Mouse (Mus musculus) c-Kit-positive CD71-positive TER-119-negative erythroid progenitor cells, embryonic 14.5 days (primary cell): Measurements from ENCODE around the gene Ptpn11.

Source experiments
- DNase-seq: peaks from one replicate; pipeline ENCODE4 v3.0.0-alpha.2; 2013; ENCODE audit warnings: low read depth

Ptpn11 gene

GRCm38 (mm10) chr5:121184375-121184774, 6.8 kb downstream of the Ptpn11 start:
- no peak for DNase-seq

GRCm38 (mm10) chr5:121183269-121183668, 7.9 kb downstream of the Ptpn11 start:
- no peak for DNase-seq

GRCm38 (mm10) chr5:121179077-121179857, 11.9 kb downstream of the Ptpn11 start:
- DNase-seq = no peak

GRCm38 (mm10) chr5:121172835-121173234, 18.4 kb downstream of the Ptpn11 start:
- DNase-seq = no peak

GRCm38 (mm10) chr5:121169588-121169987, 21.6 kb downstream of the Ptpn11 start:
- no peak for DNase-seq

- DNase-seq = no peak
These were observed 24.3 kb downstream of the Ptpn11 start for GRCm38 (mm10) chr5:121166884-121167283.

- DNase-seq = no peak
These were observed 28.3 kb downstream of the Ptpn11 start for GRCm38 (mm10) chr5:121162923-121163322.

GRCm38 (mm10) chr5:121162285-121162684, 28.9 kb downstream of the Ptpn11 start:
- DNase-seq = no peak

GRCm38 (mm10) chr5:121158966-121159365, 32.2 kb downstream of the Ptpn11 start:
- DNase-seq = no peak

- no peak for DNase-seq
These were observed 33.7 kb downstream of the Ptpn11 start for GRCm38 (mm10) chr5:121157489-121157888.

- no peak for DNase-seq
These were observed 34.2 kb downstream of the Ptpn11 start for GRCm38 (mm10) chr5:121157017-121157416.

- DNase-seq = no peak
These were observed 35.1 kb downstream of the Ptpn11 start for GRCm38 (mm10) chr5:121156121-121156520.

- DNase-seq = no peak
These were observed 40.5 kb downstream of the Ptpn11 start for GRCm38 (mm10) chr5:121150684-121151083.

GRCm38 (mm10) chr5:121149246-121149645, 42.0 kb downstream of the Ptpn11 start:
- DNase-seq = peak; percentile 19

- DNase-seq = no peak
These were observed 44.9 kb downstream of the Ptpn11 start for GRCm38 (mm10) chr5:121146275-121146674.

- no peak for DNase-seq
These were observed 45.6 kb downstream of the Ptpn11 start for GRCm38 (mm10) chr5:121145609-121146008.

GRCm38 (mm10) chr5:121144441-121145238, 46.6 kb downstream of the Ptpn11 start:
- no peak for DNase-seq

GRCm38 (mm10) chr5:121142431-121143119, 48.6 kb downstream of the Ptpn11 start:
- DNase-seq = no peak

GRCm38 (mm10) chr5:121140276-121140675, 50.9 kb downstream of the Ptpn11 start:
- no peak for DNase-seq

GRCm38 (mm10) chr5:121137125-121137524, 54.1 kb downstream of the Ptpn11 start:
- DNase-seq = no peak

GRCm38 (mm10) chr5:121131801-121132200, 59.4 kb downstream of the Ptpn11 start:
- no peak for DNase-seq

- no peak for DNase-seq
These were observed 61.9 kb downstream of the Ptpn11 start for GRCm38 (mm10) chr5:121129254-121129653.

GRCm38 (mm10) chr5:121126051-121126450, 65.1 kb downstream of the Ptpn11 start:
- DNase-seq = no peak
